Mouse (Mus musculus): Measurements from ENCODE around the gene Arhgap4. TPM values are rescaled to one million over a fixed set of nuclear protein-coding genes. Genes with fewer than 3 reads are reported as not detected.

Gene Arhgap4
- polyA plus RNA-seq, 1 experiment from 2014 or later = 4.0 TPM

DNA sequence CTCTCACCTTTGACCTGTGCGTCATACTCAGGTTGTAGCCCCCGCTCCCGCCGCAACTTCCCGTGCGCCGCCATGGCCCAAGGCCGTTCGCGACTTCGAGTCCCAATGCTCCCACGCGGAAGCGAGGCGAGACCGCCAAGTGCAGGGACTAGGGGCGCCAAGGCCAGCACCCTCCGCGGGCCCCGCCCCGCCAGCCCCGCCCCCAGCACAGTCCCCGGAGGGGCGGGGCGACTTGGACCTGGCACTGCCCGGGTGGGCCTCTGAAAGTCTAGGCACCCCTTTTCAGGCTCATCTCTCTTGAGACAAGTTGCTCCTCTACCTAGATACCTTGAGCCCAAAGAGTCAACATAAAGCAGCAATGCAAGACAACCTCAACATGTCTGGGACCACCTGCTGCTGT is 10.5 kb downstream of the Arhgap4 start:
- 14% methylated on average over 26 of the region's 26 CpGs for WGBS
- H3K36me3 ChIP-seq = no peaks in the 10 kb centered on the region
- no peak overlapping the region for H3K9ac ChIP-seq
- H3K4me3 ChIP-seq (replicated peaks) = peak overlapping the region; percentile 23
- no peak overlapping the region for H3K27ac ChIP-seq
- ATAC-seq (replicated peaks; ENCODE audit: low FRiP score) = no peak
- no peaks in the 10 kb centered on the region for H3K27me3 ChIP-seq
- H3K4me2 ChIP-seq = peak overlapping the region; percentile 52
- H3K9me3 ChIP-seq (replicated peaks) = no peaks in the 10 kb centered on the region
- H3K4me1 ChIP-seq = peaks cover 7% of the 10 kb centered on the region; the same call in 1 of the 2 replicates

DNA sequence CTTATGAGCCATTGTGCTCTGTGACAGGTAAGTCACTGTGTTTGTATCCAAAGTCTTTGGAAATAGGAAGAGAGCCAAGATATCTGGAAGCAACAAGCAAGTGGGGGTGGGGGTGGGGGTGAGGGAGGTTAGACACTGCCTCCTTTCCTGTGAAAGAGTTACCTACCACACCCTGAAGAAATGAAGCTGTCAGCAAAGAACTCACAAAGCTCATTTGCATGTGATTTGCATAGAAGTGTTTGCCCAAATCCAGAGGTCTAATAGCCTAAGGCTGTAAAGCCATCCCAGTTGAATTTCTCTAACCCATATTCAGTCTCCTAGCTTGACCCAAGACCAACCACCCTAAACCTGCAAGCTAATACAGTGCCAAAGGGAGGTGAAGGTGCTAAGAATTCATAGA is 11.2 kb downstream of the Arhgap4 start:
- Histone ChIP-seq H3K27ac (no peak overlapping the region), H3K9ac (no peak overlapping the region), H3K4me2 (peak overlapping the region; percentile 52), H3K36me3 (no peaks in the 10 kb centered on the region), H3K27me3 (no peaks in the 10 kb centered on the region), H3K4me3 (replicated peaks) (no peak overlapping the region), H3K4me1 (peaks cover 7% of the 10 kb centered on the region; the same call in 1 of the 2 replicates), H3K9me3 (replicated peaks) (no peaks in the 10 kb centered on the region)
- ATAC-seq (replicated peaks; ENCODE audit: low FRiP score) = no peak

DNA sequence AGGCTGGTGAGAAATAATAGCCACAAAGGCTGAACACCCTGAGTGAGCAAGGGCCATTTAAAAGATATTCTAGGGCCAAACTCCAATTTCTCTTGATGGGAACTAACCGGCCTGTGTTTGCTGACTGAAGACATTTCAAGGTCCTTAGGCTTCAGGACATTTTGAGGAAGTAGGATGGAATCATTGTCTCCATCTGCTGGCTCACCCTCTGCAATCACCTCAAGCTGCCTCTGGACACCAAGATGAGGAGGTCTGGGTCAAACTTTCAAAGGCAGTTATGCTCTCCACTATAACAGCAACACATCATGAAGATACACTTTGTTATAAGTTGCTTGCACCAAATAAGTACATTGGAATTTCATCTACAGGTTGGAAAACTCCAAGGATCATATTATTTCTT is 11.6 kb downstream of the Arhgap4 start:
- H3K4me3 ChIP-seq (replicated peaks) = no peak overlapping the region

DNA sequence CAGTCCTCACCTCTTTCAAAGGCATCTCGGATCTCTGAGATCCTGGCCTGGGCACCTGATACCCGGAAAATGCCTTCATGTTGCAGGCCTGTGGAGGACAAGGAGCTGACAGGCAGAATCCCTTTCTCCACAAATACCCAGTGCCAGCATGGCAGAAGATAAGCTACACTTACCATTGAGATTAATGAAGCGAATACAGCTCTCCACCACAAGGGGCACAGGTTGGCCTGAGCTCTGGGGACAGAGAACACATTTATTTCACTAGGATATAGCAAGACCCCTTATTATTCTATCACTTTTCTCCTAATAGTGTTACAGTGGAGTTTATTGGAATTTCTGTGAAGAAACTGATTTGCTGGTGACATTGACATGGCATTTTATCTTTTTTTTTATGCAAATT is 23.7 kb downstream of the Arhgap4 start:
- no peak for ATAC-seq (replicated peaks; ENCODE audit: low FRiP score)
- H3K4me1 ChIP-seq = no peaks in the 10 kb centered on the region
- 0 out of 2 replicates have a peak, but pooled peaks cover 4% of the 10 kb centered on the region for H3K27me3 ChIP-seq
- no peak overlapping the region for H3K27ac ChIP-seq
- WGBS = 69% methylated on average over 3 of the region's 3 CpGs
- no peaks in the 10 kb centered on the region for H3K36me3 ChIP-seq
- no peak overlapping the region for H3K4me2 ChIP-seq
- H3K4me3 ChIP-seq (replicated peaks) = no peak overlapping the region
- H3K9me3 ChIP-seq (replicated peaks) = no peaks in the 10 kb centered on the region
- H3K9ac ChIP-seq = no peak overlapping the region

More for the DNA sequence above, 11.6 kb downstream of the Arhgap4 start:
- no peak for ATAC-seq (replicated peaks; ENCODE audit: low FRiP score)
- peaks cover 7% of the 10 kb centered on the region; the same call in 1 of the 2 replicates for H3K4me1 ChIP-seq
- H3K4me2 ChIP-seq = no peak overlapping the region
- H3K9me3 ChIP-seq (replicated peaks) = no peaks in the 10 kb centered on the region
- no peak overlapping the region for H3K9ac ChIP-seq
- no peaks in the 10 kb centered on the region for H3K27me3 ChIP-seq
- WGBS = 86% methylated on average over 1 of the region's 1 CpGs
- H3K36me3 ChIP-seq = no peaks in the 10 kb centered on the region
- H3K27ac ChIP-seq = no peak overlapping the region

DNA sequence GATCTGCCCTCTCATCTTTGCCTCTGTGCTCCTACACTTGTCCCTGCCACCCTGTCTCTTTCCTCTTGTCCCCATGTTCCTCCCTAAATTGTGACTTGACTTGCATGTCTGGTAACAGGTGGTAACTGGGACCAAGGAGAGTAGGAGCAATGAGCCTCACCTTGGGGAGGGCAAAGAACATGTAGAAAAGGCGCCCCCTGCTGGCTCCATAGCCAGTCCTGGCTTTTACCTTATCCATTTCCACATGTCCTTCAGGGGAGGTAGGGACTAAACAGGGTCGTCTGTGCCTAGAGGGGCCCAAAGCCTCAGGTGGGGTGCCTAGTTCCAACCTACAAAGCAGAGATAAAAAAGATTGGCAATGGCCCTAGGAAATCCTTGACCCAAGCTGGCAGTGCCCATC is 26.0 kb downstream of the Arhgap4 start, which contains the start of gene L1cam:
Gene L1cam, minus strand, starts transcription at position 387 of the 400 bp plus-strand sequence.
- 13% methylated on average over 2 of the region's 2 CpGs for WGBS
- Histone ChIP-seq H3K4me2 (no peak within 1 kb of the TSS), H3K4me3 (replicated peaks) (no peak within 1 kb of the TSS), H3K27ac (no peak within 1 kb of the TSS), H3K4me1 (no peaks in the 10 kb centered on the region), H3K9ac (no peak within 1 kb of the TSS), H3K27me3 (0 out of 2 replicates have a peak, but pooled peaks cover 7% of the 10 kb centered on the region), H3K9me3 (replicated peaks) (no peaks in the 10 kb centered on the region), H3K36me3 (no peaks in the 10 kb centered on the region)
- ATAC-seq (replicated peaks; ENCODE audit: low FRiP score) = no peak

DNA sequence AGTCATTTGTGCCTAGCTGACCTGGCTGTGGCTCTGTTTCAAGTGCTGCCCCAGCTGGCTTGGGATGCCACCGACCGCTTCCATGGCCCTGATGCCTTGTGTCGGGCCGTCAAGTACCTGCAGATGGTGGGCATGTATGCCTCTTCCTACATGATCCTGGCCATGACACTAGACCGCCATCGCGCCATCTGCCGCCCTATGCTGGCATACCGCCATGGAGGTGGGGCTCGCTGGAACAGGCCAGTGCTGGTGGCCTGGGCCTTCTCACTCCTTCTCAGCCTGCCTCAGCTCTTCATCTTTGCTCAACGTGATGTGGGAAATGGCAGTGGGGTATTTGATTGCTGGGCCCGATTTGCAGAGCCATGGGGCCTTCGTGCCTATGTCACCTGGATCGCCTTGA is 28.8 kb downstream of the Arhgap4 start:
- Histone ChIP-seq H3K9ac (no peak overlapping the region), H3K36me3 (no peaks in the 10 kb centered on the region), H3K9me3 (replicated peaks) (no peaks in the 10 kb centered on the region), H3K4me1 (no peaks in the 10 kb centered on the region), H3K27me3 (0 out of 2 replicates have a peak, but pooled peaks cover 6% of the 10 kb centered on the region), H3K27ac (no peak overlapping the region), H3K4me2 (no peak overlapping the region), H3K4me3 (replicated peaks) (no peak overlapping the region)
- no peak for ATAC-seq (replicated peaks; ENCODE audit: low FRiP score)
- WGBS = 92% methylated on average over 14 of the region's 14 CpGs

DNA sequence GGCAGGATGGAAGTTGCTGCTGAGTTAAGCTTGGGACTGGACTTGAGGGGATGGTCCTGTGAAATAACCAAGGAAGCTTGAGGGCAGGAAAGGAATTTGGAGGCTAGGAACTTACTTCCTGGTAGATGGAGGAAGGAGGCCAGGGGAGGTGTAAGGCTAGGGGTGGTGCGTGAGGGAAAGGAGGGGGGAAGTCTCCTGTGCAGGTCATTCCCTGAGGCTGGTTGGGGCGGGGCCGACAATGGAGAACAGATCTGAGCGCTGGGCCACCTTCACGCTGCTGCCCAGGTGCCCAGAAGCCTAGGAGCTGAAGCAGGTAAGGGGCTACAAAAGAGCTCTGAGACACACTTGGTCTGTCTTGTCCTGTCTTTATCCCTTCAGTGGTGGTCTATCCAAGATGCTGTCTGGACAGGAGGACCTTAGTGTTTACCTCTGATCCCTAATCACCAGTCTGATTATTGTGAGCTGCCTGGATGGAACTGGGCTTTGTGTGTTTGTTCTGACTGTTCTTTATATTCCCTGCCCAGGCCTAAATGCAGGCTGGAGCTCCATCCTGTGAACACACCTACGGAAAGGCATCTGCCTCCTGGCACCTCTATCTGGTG is 30.0 kb downstream of the Arhgap4 start, which contains the start of gene Avpr2:
Gene Avpr2, plus strand, starts transcription at position 552 of the 602 bp plus-strand sequence.
- H3K9ac ChIP-seq = no peak within 1 kb of the TSS
- H3K4me3 ChIP-seq (replicated peaks) = no peak within 1 kb of the TSS
- no peaks in the 10 kb centered on the region for H3K4me1 ChIP-seq
- H3K36me3 ChIP-seq = no peaks in the 10 kb centered on the region
- 0 out of 2 replicates have a peak, but pooled peaks cover 6% of the 10 kb centered on the region for H3K27me3 ChIP-seq
- H3K4me2 ChIP-seq = no peak within 1 kb of the TSS
- no peaks in the 10 kb centered on the region for H3K9me3 ChIP-seq (replicated peaks)
- WGBS = 73% methylated on average over 6 of the region's 6 CpGs
- H3K27ac ChIP-seq = peak within 1 kb of the TSS; percentile 13; the same call in 1 of the 2 replicates
- 0 out of 2 replicates have a peak, but pooled peaks have one; percentile 18 for ATAC-seq (replicated peaks; ENCODE audit: low FRiP score)

DNA sequence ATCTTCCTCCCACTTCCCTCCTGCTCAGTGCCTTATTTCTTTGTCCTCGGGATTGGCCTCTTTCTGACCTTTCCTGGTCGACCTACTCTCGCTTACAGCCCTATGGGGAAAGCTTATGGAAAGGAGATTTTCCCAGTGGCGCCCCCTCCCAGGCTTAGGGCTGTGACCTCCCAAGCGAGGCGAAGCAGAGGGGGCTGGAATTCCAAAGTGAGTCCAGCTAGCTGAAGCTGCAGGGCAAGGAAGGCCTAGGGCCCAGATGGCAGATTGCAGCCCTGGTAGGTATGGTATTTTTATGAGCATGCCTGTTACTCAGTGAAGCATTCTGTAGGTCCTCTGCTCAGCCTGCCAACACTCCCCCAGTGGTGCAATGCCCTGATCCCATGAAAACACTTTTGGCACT is 40.2 kb downstream of the Arhgap4 start:
- Histone ChIP-seq H3K4me3 (replicated peaks) (no peak overlapping the region; the same call in 1 of the 2 replicates), H3K9me3 (replicated peaks) (no peaks in the 10 kb centered on the region)

DNA sequence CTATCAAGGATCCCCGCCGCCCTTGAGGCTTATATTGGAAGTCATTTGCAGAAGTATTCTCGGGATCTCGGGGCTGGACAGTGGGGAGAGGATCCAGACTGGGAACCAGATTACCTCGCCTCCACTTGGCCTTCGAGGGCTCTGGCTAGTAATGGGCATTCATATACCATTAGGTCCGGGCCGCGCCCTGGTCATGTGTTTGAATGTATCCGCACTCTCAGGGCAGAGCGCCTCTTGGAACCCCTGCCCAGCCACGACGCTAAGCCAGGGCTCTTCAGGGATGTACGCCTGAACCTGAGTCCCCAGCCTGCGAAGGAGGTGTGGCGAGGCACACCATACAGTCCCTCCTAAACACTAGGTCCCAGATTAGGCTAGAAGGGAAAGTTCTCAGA is 40.6 kb downstream of the Arhgap4 start:
- Histone ChIP-seq H3K4me1 (peaks cover 12% of the 10 kb centered on the region; the same call in 1 of the 2 replicates), H3K36me3 (no peaks in the 10 kb centered on the region), H3K27ac (peak overlapping the region; percentile 83), H3K9me3 (replicated peaks) (no peaks in the 10 kb centered on the region), H3K4me3 (replicated peaks) (peak overlapping the region; percentile 45), H3K27me3 (peaks cover 21% of the 10 kb centered on the region), H3K4me2 (peak overlapping the region; percentile 70), H3K9ac (no peak overlapping the region)
- WGBS = 20% methylated on average over 16 of the region's 16 CpGs
- peak; percentile 63 for ATAC-seq (replicated peaks; ENCODE audit: low FRiP score)

More for the DNA sequence above, 40.2 kb downstream of the Arhgap4 start:
- Histone ChIP-seq H3K27me3 (peaks cover 21% of the 10 kb centered on the region), H3K27ac (peak overlapping the region; percentile 83), H3K4me2 (peak overlapping the region; percentile 70), H3K9ac (no peak overlapping the region), H3K36me3 (no peaks in the 10 kb centered on the region), H3K4me1 (peaks cover 12% of the 10 kb centered on the region; the same call in 1 of the 2 replicates)
- ATAC-seq (replicated peaks; ENCODE audit: low FRiP score) = peak; percentile 86
- 26% methylated on average over 6 of the region's 6 CpGs for WGBS

DNA sequence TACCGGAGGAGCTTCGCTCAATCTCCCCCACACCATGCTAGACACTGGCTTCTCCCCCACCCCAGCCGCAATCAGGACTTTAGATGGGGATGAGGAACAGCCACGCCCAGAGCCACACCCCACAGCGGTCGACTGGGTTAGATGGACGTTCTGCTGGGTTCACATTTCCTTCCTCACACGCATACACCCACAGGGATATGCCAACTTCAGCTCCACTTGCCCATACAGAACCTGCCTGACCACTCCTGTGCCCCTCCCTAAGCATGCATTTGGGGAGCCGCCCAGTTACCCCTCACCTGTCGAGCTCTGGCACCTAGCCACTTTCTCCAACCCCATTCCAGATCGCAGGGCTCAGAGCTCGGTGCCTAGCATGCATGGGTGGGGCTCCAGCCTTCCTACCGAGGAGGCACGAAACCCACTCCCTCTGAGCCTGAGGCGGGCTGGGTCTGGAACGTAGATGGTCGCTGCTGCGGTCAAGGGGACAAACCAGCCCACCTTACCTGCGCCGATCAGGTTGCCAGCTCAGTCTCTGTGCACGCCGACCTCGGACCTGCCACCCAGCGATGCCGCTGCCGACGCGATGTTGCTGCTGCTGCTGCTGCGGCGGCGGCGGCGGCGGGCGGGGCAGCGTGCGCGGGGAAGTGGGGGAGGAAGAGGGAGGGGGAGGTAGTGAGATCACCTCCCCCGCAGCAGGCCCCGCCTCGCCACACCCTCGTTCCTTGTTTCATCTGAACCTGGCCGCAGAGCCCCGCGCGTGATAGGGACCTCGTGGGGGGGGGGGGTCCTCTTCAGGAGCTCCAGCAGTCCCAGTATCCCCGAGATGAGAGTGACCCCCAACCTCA is 41.3 kb downstream of the Arhgap4 start:
- Histone ChIP-seq H3K27ac (peak overlapping the region; percentile 83), H3K4me2 (peak overlapping the region; percentile 70), H3K9me3 (replicated peaks) (no peaks in the 10 kb centered on the region), H3K27me3 (peaks cover 21% of the 10 kb centered on the region), H3K4me1 (peaks cover 12% of the 10 kb centered on the region; the same call in 1 of the 2 replicates), H3K9ac (peak overlapping the region; percentile 39; the same call in 1 of the 2 replicates), H3K4me3 (replicated peaks) (peak overlapping the region; percentile 45), H3K36me3 (no peaks in the 10 kb centered on the region)
- ATAC-seq (replicated peaks; ENCODE audit: low FRiP score) = peak; percentile 36
- WGBS = 22% methylated on average over 42 of the region's 48 CpGs

DNA sequence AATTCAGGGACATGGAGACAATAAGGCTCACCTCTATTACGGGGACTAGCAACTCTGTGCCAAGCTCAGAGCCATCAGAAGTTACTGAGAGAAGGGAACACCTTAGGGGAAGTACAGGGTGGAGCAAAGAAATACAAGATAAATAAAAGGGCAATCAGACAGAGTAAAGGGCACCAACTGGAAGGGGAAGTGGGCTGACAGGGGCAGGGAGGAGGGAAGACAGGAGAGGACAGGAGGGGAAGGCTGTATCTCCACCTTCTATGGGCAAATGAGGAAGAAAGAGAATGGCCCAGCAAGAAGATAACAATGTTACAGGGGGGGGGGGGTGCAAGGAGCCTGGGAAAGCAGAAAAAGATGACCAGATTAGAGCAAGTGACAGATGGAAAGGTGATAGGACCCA is 44.7 kb downstream of the Arhgap4 start:
- Histone ChIP-seq H3K9me3 (replicated peaks) (no peaks in the 10 kb centered on the region), H3K4me2 (no peak overlapping the region), H3K9ac (no peak overlapping the region), H3K36me3 (no peaks in the 10 kb centered on the region), H3K4me1 (peaks cover 12% of the 10 kb centered on the region; the same call in 1 of the 2 replicates), H3K4me3 (replicated peaks) (no peak overlapping the region), H3K27me3 (peaks cover 21% of the 10 kb centered on the region), H3K27ac (no peak overlapping the region)
- WGBS = 71% methylated on average over 1 of the region's 1 CpGs
- no peak for ATAC-seq (replicated peaks; ENCODE audit: low FRiP score)

DNA sequence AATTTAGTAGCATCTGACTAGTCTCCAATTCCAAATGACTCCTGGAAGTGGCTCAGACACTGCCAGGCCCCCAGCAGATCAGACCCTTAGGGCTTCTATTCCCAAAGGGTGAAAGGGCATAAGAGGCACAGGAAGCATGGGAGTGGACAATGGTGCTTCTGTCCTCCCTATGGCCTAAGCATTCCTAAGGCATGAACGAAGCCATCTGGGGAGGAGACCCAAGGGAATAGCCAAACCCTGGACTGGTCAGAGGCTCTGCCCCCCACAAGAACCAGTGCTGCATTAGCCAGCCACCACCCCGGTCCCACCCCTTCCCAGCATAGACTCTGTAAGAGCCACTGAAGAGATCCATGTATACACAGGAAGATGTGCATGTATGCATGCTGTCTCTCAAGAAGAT is 45.8 kb downstream of the Arhgap4 start:
- Histone ChIP-seq H3K27me3 (peaks cover 16% of the 10 kb centered on the region), H3K4me2 (no peak overlapping the region), H3K4me3 (replicated peaks) (no peak overlapping the region), H3K4me1 (peaks cover 6% of the 10 kb centered on the region; the same call in 1 of the 2 replicates), H3K9me3 (replicated peaks) (no peaks in the 10 kb centered on the region), H3K36me3 (no peaks in the 10 kb centered on the region), H3K27ac (no peak overlapping the region), H3K9ac (no peak overlapping the region)
- 64% methylated on average over 2 of the region's 2 CpGs for WGBS
- ATAC-seq (replicated peaks; ENCODE audit: low FRiP score) = no peak
